Mouse (Mus musculus) G1E (cell line): ENCODE measurements at regions not wholly inside any gene's neighbourhood (a gene's known extent, or its start where the extent isn't known, plus 50 kb on each side); places are given as distances from the start of the nearest gene placed in this dataset.

Experiments
- CTCF ChIP-seq: IDR thresholded peaks from 2 replicates; pipeline ENCODE4 v1.5.1; 2012; ENCODE audit warnings: low read depth, low read length, inconsistent platforms, mixed read lengths
- GATA1 ChIP-seq: IDR thresholded peaks from 2 replicates; pipeline ENCODE4 v1.6.1; 2012; ENCODE audit warnings: borderline replicate concordance, low read length, inconsistent platforms, mixed read lengths
- GATA2 ChIP-seq: IDR thresholded peaks from 2 replicates; pipeline ENCODE4 v1.6.1; 2012; ENCODE audit warnings: low read depth, low read length, inconsistent platforms, borderline replicate concordance
- POLR2AphosphoS5 ChIP-seq: IDR thresholded peaks from 2 replicates; pipeline ENCODE4 v1.6.1; 2012; ENCODE audit warnings: low read depth, low read length, inconsistent platforms; ENCODE audit not compliant: insufficient replicate concordance
- TAL1 ChIP-seq: conservative IDR thresholded peaks from 2 replicates; pipeline ENCODE4 v1.6.1; 2012; ENCODE audit warnings: low read depth, low read length, inconsistent platforms, mixed read lengths

GRCm38 (mm10) chr5:101374129-101374528 is 290.7 kb downstream of the Nkx6-1 start:
- no peak for TF ChIP-seq CTCF
- no peak for TF ChIP-seq GATA2
- no peak for TF ChIP-seq GATA1
- no peak for TF ChIP-seq POLR2AphosphoS5
- TF ChIP-seq TAL1, result no peak
